Mouse (Mus musculus) CD4-positive, CD25-positive, alpha-beta regulatory T cell, adult 2 months (primary cell): ENCODE data around the gene Myrf.
A peak's percentile ranks its signal among the peaks of the same experiment; 100 is the strongest.

Source experiments
- DNase-seq: peaks from one replicate; pipeline ENCODE4 v3.0.0-alpha.2; 2012; ENCODE audit warnings: low read depth, low spot score

Gene Myrf

GRCm38 (mm10) chr19:10210885-10211284, 29.7 kb downstream of the Myrf start:
- DNase-seq = no peak

GRCm38 (mm10) chr19:10208851-10209250, 31.7 kb downstream of the Myrf start:
- DNase-seq = no peak

- peak; percentile 10 for DNase-seq
Observed at GRCm38 (mm10) chr19:10205051-10205450, 35.5 kb downstream of the Myrf start.

GRCm38 (mm10) chr19:10204616-10205001, 35.9 kb downstream of the Myrf start:
- peak; percentile 77 for DNase-seq

GRCm38 (mm10) chr19:10203848-10204615, 36.5 kb downstream of the Myrf start, which contains the start of the genes Tmem258 and Fen1:
Gene Tmem258, plus strand, starts transcription at chr19:10204014.
Gene Fen1, minus strand, starts transcription at chr19:10204169.
- peak; percentile 94 for DNase-seq

GRCm38 (mm10) chr19:10203146-10203847, 37.3 kb downstream of the Myrf start:
- no peak for DNase-seq

- peak; percentile 89 for DNase-seq
Observed at GRCm38 (mm10) chr19:10198723-10199122, 41.8 kb downstream of the Myrf start.

GRCm38 (mm10) chr19:10198286-10198685, 42.3 kb downstream of the Myrf start:
- DNase-seq = no peak

- no peak for DNase-seq
Observed at GRCm38 (mm10) chr19:10197130-10197529, 43.4 kb downstream of the Myrf start.

- no peak for DNase-seq
Observed at GRCm38 (mm10) chr19:10195252-10195651, 45.3 kb downstream of the Myrf start.

- DNase-seq = no peak
Observed at GRCm38 (mm10) chr19:10194337-10194736, 46.2 kb downstream of the Myrf start.

- DNase-seq = peak; percentile 31
Observed at GRCm38 (mm10) chr19:10191326-10191725, 49.2 kb downstream of the Myrf start.

- peak; percentile 76 for DNase-seq
Observed at GRCm38 (mm10) chr19:10190796-10191195, 49.8 kb downstream of the Myrf start.

GRCm38 (mm10) chr19:10189940-10190339, 50.6 kb downstream of the Myrf start:
- DNase-seq = no peak

- no peak for DNase-seq
Observed at GRCm38 (mm10) chr19:10189022-10189421, 51.5 kb downstream of the Myrf start.

GRCm38 (mm10) chr19:10188281-10188811, 52.2 kb downstream of the Myrf start:
- no peak for DNase-seq

- DNase-seq = no peak
Observed at GRCm38 (mm10) chr19:10186569-10186968, 54.0 kb downstream of the Myrf start.

GRCm38 (mm10) chr19:10185876-10186275, 54.7 kb downstream of the Myrf start:
- no peak for DNase-seq

GRCm38 (mm10) chr19:10184096-10184495, 56.5 kb downstream of the Myrf start:
- no peak for DNase-seq

- DNase-seq = peak; percentile 49
Observed at GRCm38 (mm10) chr19:10183299-10183983, 57.1 kb downstream of the Myrf start.

- DNase-seq = peak; percentile 91
Observed at GRCm38 (mm10) chr19:10182670-10183298, 57.8 kb downstream of the Myrf start, which contains the start of gene Fads1. Gene Fads1, plus strand, starts transcription at chr19:10182888.
